Mouse (Mus musculus) intestine, postnatal 0 days (tissue): Measurements from ENCODE around the gene Snrnp48. TPM values are rescaled to one million over a fixed set of nuclear protein-coding genes. Genes with fewer than 3 reads are reported as not detected.

Experiments used
- ATAC-seq: fragments of 200-750 bp; cut with Nextera tagmentation; 2 replicates; pipeline ENCODE4 v1.8.0; 2017; ENCODE audit warnings: mild to moderate bottlenecking, moderate TSS enrichment, moderate library complexity
- H3K27ac ChIP-seq: fragments of 300-500 bp; sonication (generic); 2 replicates; pipeline ENCODE4 v1.5.1; 2014; ENCODE audit warnings: mild to moderate bottlenecking, low read depth, low read length, moderate library complexity
- H3K27me3 ChIP-seq: fragments of 300-500 bp; sonication (generic); replicated peaks from 2 replicates; pipeline ENCODE4 v1.6.1; 2014; ENCODE audit warnings: low read length, mixed read lengths; ENCODE audit not compliant: control insufficient read depth, insufficient read depth
- H3K36me3 ChIP-seq: fragments of 300-500 bp; sonication (generic); 2 replicates; pipeline ENCODE4 v1.6.1; 2014; ENCODE audit warnings: mild to moderate bottlenecking, moderate library complexity; ENCODE audit not compliant: control insufficient read depth, insufficient read depth
- H3K4me1 ChIP-seq: fragments of 300-500 bp; sonication (generic); replicated peaks from 2 replicates; pipeline ENCODE4 v1.6.1; 2014; ENCODE audit warnings: antibody characterized with exemption, low read length, mixed read lengths; ENCODE audit not compliant: control insufficient read depth, insufficient read depth
- H3K4me2 ChIP-seq: fragments of 300-500 bp; sonication (generic); replicated peaks from 2 replicates; pipeline ENCODE4 v1.6.1; 2014; ENCODE audit warnings: low read depth, mild to moderate bottlenecking, moderate library complexity
- H3K4me3 ChIP-seq: fragments of 300-500 bp; sonication (generic); 2 replicates; pipeline ENCODE4 v1.5.1; 2014; ENCODE audit warnings: low read depth, low read length
- H3K9ac ChIP-seq: fragments of 300-500 bp; sonication (generic); 2 replicates; pipeline ENCODE4 v1.6.1; 2014; ENCODE audit warnings: mild to moderate bottlenecking, low read depth, low read length
- H3K9me3 ChIP-seq: fragments of 300-500 bp; sonication (generic); 2 replicates; pipeline ENCODE4 v1.6.1; 2016; ENCODE audit warnings: mixed run types; ENCODE audit not compliant: control insufficient read depth
- CTCF ChIP-seq: sonication (generic); IDR thresholded peaks from 2 replicates; pipeline ENCODE4 v1.5.1; 2016; ENCODE audit warnings: low read depth, mild to moderate bottlenecking, control low read depth, antibody characterized with exemption, moderate library complexity
- WGBS: fragments of 180-500 bp; shearing (Covaris S2); extraction: QIAGEN DNeasy Blood & Tissue Kit; methylation state at CpG from one replicate; pipeline ENCODE4 v1.1.7; 2014; 5-methylcytosine and 5-hydroxymethylcytosine counted together
- polyA plus RNA-seq: library from polyadenylated mRNA; unstranded; fragments of >200 nt; fragmentation: Nextera tagmentation; extraction: Ambion mirVana; gene quantifications from 2 replicates; pipeline ENCODE4 v1.2.1, GENCODE M21; 2015

Gene Snrnp48
- polyA plus RNA-seq, 1 experiment from 2014 or later = 19.5 TPM

DNA sequence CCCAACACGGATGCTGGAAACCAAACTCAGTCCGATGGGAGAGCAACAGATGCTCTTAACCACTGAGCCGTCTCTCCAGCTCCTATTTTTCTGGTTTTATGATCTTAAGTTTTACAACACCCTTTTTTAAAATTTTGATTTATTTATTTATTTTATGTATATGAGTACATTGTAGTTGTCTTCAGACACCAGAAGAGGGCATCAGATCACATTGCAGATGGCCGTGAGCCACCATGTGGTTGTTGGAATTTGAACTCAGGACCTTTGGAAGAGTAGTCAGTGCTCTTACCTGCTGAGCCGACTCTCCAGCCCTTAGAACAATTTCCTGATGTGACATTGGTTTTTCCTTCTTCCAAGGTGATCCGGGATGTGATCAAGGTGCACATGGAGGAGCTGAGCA, 15.6 kb downstream of the Snrnp48 start:
- H3K36me3 ChIP-seq = peaks cover 87% of the 10 kb centered on the region
- H3K27me3 ChIP-seq = no peaks in the 10 kb centered on the region
- no peak overlapping the region for H3K4me3 ChIP-seq
- WGBS = 90% methylated on average over 6 of the region's 6 CpGs
- no peak for ATAC-seq
- no peaks in the 10 kb centered on the region for H3K9me3 ChIP-seq
- no peak overlapping the region for H3K4me2 ChIP-seq
- H3K4me1 ChIP-seq = no peaks in the 10 kb centered on the region
- no peak overlapping the region for H3K27ac ChIP-seq
- H3K9ac ChIP-seq = no peak overlapping the region
- peak; percentile 57 for TF ChIP-seq CTCF

DNA sequence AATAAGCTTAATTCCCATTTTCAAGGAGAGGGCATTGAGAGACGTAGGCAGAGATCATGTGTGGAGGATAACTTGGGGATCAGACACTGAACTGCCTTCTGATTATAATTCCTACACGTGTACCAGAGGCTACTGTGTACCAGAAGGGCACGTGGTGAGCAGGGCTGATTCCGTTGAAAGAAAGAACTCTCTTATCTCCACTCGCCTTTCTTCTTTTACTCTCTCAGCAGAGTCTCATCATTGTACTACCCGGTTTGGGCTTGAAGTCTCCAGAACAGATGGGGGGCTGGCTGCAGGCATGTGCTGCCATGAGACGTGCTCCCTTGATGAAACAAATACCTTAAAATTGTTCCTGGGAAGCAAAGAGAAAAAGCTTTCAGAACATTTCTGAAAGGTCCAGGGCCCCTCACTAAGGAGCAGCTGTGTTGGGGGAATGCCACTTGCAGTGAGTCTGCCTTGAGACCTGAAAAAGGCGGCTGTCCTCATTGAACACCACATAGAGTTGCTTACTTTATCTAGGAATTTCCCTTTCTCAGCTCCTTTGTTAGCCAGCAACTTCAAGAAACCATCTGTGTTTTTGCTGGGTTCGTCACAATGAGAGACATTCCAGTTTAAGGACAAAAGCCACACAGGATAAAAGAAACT, 25.6 kb downstream of the Snrnp48 start:
- Histone ChIP-seq H3K9me3 (no peaks in the 10 kb centered on the region), H3K4me2 (no peak overlapping the region), H3K27me3 (no peaks in the 10 kb centered on the region), H3K36me3 (peaks cover 18% of the 10 kb centered on the region), H3K4me1 (no peaks in the 10 kb centered on the region), H3K4me3 (no peak overlapping the region), H3K9ac (no peak overlapping the region), H3K27ac (no peak overlapping the region)
- WGBS = 77% methylated on average over 9 of the region's 9 CpGs
- TF ChIP-seq CTCF = no peak
- ATAC-seq = no peak

DNA sequence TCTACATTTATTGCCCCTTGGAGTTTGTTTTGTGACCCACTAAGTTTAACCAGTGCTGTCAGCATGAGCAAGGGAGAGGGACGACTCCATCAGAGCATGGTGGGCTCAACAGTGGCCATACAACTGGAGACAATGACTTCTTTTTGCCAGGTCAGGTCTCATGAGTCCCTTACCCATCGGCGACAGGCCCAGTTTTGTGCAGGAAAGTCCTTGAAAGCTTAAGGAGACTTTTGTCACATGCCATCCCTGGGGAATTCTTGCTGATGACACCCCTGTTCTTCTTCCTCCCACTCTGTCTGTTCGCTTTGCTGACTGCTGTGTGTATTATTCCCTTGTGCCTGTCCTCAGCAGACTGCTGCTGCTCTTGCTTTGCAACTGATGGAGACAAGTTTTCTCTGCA, 27.7 kb downstream of the Snrnp48 start:
- no peak overlapping the region for H3K27ac ChIP-seq
- TF ChIP-seq CTCF = no peak
- H3K9me3 ChIP-seq = no peaks in the 10 kb centered on the region
- peaks cover 9% of the 10 kb centered on the region for H3K36me3 ChIP-seq
- ATAC-seq = no peak
- 73% methylated on average over 4 of the region's 4 CpGs for WGBS
- H3K4me3 ChIP-seq = no peak overlapping the region
- H3K4me2 ChIP-seq = no peak overlapping the region
- H3K9ac ChIP-seq = no peak overlapping the region
- H3K27me3 ChIP-seq = no peaks in the 10 kb centered on the region
- no peaks in the 10 kb centered on the region for H3K4me1 ChIP-seq

DNA sequence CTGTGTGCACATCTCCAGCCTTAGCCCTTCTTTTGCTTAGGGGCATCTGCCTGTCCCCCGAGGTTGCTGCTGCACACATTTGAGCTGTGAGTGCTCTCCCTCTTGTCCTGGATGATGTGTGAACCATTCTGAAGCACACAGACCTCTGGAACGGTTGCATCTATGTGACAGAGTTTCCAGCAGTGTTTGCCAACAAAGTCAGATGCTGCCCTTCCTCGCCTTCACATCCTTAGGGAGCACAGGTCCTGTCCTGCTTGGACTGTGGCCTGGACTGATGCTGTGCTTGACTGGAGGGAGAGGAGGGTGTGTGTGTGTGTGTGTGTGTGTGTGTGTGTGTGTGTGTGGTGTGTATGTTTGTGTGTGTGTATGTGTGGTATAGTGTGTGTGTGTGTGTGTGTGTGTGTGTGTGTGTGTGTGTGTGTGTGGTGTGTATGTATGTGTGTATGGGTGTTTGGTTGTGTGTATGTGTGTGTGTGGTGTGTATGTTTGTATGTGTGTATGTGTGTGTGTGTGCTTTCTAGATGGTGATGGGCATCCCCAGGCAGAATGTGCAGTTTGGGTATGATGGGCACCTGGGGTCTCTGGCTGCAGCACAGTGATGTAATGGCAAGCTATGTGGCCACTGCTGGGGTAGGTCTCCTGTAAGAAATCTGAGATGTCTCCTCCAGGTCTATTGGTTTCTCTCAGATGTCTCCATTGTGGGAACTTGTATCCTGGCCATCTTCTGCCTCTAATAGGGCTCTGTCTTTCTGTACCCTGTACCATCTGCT, 28.3 kb downstream of the Snrnp48 start:
- no peak for ATAC-seq
- no peaks in the 10 kb centered on the region for H3K9me3 ChIP-seq
- no peak for TF ChIP-seq CTCF
- no peaks in the 10 kb centered on the region for H3K4me1 ChIP-seq
- H3K36me3 ChIP-seq = peaks cover 8% of the 10 kb centered on the region
- 72% methylated on average over 3 of the region's 3 CpGs for WGBS
- no peak overlapping the region for H3K27ac ChIP-seq
- no peak overlapping the region for H3K9ac ChIP-seq
- no peak overlapping the region for H3K4me3 ChIP-seq
- H3K4me2 ChIP-seq = no peak overlapping the region
- H3K27me3 ChIP-seq = no peaks in the 10 kb centered on the region

DNA sequence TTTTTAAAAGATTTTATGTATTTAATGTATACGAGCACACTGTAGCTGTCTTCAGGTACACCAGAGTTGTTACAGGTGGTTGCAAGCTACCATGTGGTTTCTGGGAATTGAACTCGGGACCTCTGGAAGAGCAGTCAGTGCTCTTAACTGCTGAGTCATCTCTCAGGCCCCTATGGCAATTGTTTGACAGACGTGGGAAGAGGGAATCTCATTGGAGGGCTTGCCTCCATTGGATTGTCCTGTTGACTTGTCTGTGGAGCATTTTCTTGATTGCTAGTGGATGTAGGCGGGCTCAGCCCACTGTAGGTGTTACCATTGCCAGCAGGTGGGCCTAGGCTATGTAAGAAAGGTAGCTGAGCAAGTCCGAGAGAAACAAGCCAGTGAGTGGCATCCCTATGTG, 29.9 kb downstream of the Snrnp48 start:
- no peak for ATAC-seq
- Histone ChIP-seq H3K36me3 (no peaks in the 10 kb centered on the region), H3K27me3 (no peaks in the 10 kb centered on the region), H3K4me1 (no peaks in the 10 kb centered on the region), H3K9me3 (no peaks in the 10 kb centered on the region), H3K9ac (no peak overlapping the region), H3K27ac (no peak overlapping the region), H3K4me2 (no peak overlapping the region), H3K4me3 (no peak overlapping the region)
- TF ChIP-seq CTCF = no peak
- 82% methylated on average over 5 of the region's 5 CpGs for WGBS

DNA sequence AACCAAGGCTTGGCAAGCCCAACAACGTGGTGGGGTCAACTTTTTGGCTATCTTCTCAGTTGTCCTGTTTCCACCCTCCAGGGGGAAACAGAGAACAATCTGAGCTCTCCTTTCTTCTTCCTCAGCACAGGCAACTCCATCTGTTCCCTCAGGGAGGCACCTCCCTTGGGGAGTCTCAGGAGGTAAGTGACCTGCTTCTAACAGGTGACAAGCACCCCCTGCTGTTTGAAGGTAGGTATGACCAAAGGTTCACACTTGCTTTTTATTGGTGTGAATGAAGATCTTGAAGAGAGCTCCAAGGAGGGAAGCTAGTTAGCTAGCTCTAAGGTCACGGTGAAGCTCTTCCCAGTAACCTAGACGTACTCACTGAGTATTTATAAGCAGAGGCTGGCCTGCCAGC, 30.6 kb downstream of the Snrnp48 start:
- no peak overlapping the region for H3K27ac ChIP-seq
- H3K36me3 ChIP-seq = no peaks in the 10 kb centered on the region
- H3K9me3 ChIP-seq = no peaks in the 10 kb centered on the region
- WGBS = 70% methylated on average over 3 of the region's 3 CpGs
- H3K4me2 ChIP-seq = no peak overlapping the region
- TF ChIP-seq CTCF = peak; percentile 67
- no peaks in the 10 kb centered on the region for H3K4me1 ChIP-seq
- H3K4me3 ChIP-seq = no peak overlapping the region
- no peak overlapping the region for H3K9ac ChIP-seq
- peak; percentile 43; the same call in 1 of the 2 replicates for ATAC-seq
- H3K27me3 ChIP-seq = no peaks in the 10 kb centered on the region
